ENCODE assay signal across 17 mouse cellular contexts in the genomic region with DNA sequence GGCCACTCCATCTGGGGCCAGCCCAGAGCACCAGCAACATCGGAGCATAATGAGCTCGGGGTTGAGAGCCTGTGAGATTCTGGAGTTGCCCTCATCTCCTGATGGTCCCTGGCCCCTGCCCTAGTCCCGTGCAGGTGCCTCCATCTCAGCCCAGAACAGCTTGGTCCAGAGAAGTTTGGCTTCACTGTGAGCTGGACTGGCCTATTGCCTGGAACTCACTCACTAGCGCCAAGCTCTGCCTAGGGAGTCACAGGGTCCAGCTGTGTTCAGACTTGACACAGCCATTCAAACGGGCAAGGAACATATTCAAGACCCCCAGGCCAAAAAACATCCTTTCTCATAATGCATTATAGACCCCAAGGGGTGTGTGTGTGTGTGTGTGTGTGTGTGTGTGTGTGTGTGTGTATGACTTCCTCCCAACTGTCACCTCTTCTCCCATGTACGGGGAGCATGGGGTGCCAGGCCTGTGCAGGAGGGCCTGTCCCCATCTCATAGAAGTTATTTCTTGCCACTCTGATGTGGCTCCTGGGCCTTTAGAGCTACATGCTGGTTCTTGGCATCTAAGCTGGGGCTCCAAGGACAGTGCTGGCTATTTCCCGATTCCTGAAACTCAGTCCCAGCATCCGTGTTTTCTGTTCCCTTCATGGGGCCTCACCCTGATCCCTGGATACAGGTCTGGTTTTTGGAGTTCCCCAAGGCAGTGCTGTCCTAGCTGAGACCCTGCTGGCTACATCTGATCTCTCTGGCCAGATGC. TPM values are rescaled to one million over a fixed set of nuclear protein-coding genes. Genes with fewer than 3 reads are reported as not detected.
"Had no signal": no experiment of that assay in that cellular context is flagged by ENCODE, and none has a peak within 500 bp of the region (broad histone marks: within the 10 kb centered on the region; RNA-seq: fewer than 3 reads in every experiment).

No protein-coding gene starts in this region.

- H3K9me3 ChIP-seq: limb, embryonic 12.5 days; limb, embryonic 15.5 days; midbrain, embryonic 12.5 days; midbrain, embryonic 15.5 days had no signal

- H3K4me3 ChIP-seq: layer of hippocampus, adult 2 months; limb, embryonic 12.5 days; limb, embryonic 15.5 days; midbrain, embryonic 12.5 days; midbrain, embryonic 15.5 days had no signal

- H3K4me2 ChIP-seq: limb, embryonic 12.5 days; limb, embryonic 15.5 days; liver, embryonic 11.5 days; lung, embryonic 14.5 days; midbrain, embryonic 12.5 days; midbrain, embryonic 15.5 days had no signal

- H3K9ac ChIP-seq: limb, embryonic 12.5 days; limb, embryonic 15.5 days; liver, embryonic 14.5 days; liver, postnatal 0 days; lung, embryonic 14.5 days; midbrain, embryonic 12.5 days; midbrain, embryonic 15.5 days had no signal

- H3K27me3 ChIP-seq: limb, embryonic 12.5 days; limb, embryonic 15.5 days; midbrain, embryonic 12.5 days; midbrain, embryonic 15.5 days had no signal

- H3K4me1 ChIP-seq: midbrain, embryonic 12.5 days; midbrain, embryonic 15.5 days had no signal

- H3K36me3 ChIP-seq: limb, embryonic 12.5 days; limb, embryonic 15.5 days; midbrain, embryonic 12.5 days; midbrain, embryonic 15.5 days had no signal

- ATAC-seq: liver, postnatal 0 days; lung, postnatal 0 days; midbrain, embryonic 15.5 days had no signal

- DNase-seq: kidney, postnatal 25 days; layer of hippocampus, adult 9-11 months; liver, postnatal 0 days; lung, embryonic 14.5 days; thymus, adult 18-20 months; thymus, postnatal 36 days had no signal

- H3K27ac ChIP-seq: kidney, postnatal 0 days; layer of hippocampus, adult 2 months; limb, embryonic 12.5 days; limb, embryonic 15.5 days; liver, embryonic 14.5 days; macrophage; midbrain, embryonic 12.5 days; midbrain, embryonic 15.5 days had no signal

RNA-seq across cellular contexts. Expression of gene Chrdl2, which starts 25.2 kb away (rescaled TPM):
- total RNA-seq: megakaryocyte, adult 5-6 weeks had no signal
- polyA plus RNA-seq: liver, postnatal 0 days; macrophage; midbrain, embryonic 12.5 days; midbrain, embryonic 15.5 days had no signal
